Mouse (Mus musculus) limb, embryonic 15.5 days (tissue): ENCODE measurements around the gene Creld1. TPM values are rescaled to one million over a fixed set of nuclear protein-coding genes. Genes with fewer than 3 reads are reported as not detected.

Experiments used
- ATAC-seq: fragments of 200-750 bp; cut with Nextera tagmentation; 2 replicates; pipeline ENCODE4 v1.8.0; 2017; ENCODE audit warnings: low read depth, moderate TSS enrichment; ENCODE audit not compliant: insufficient number of reproducible peaks, low FRiP score, low TSS enrichment
- H3K27ac ChIP-seq: fragments of 300-500 bp; sonication (generic); 2 replicates; pipeline ENCODE4 v1.5.1; 2015; ENCODE audit warnings: moderate library complexity, mild to moderate bottlenecking, inconsistent platforms
- H3K27me3 ChIP-seq: fragments of 300-500 bp; sonication (generic); 2 replicates; pipeline ENCODE4 v1.6.1; 2015; ENCODE audit warnings: inconsistent platforms
- H3K36me3 ChIP-seq: fragments of 300-500 bp; sonication (generic); 2 replicates; pipeline ENCODE4 v1.6.1; 2015; ENCODE audit warnings: inconsistent platforms
- H3K4me1 ChIP-seq: fragments of 300-500 bp; sonication (generic); 2 replicates; pipeline ENCODE4 v1.6.1; 2015; ENCODE audit warnings: inconsistent platforms
- H3K4me2 ChIP-seq: fragments of 300-500 bp; sonication (generic); 2 replicates; pipeline ENCODE4 v1.6.1; 2015; ENCODE audit warnings: mild to moderate bottlenecking, inconsistent platforms
- H3K4me3 ChIP-seq: fragments of 300-500 bp; sonication (generic); 2 replicates; pipeline ENCODE4 v1.5.1; 2015; ENCODE audit warnings: mild to moderate bottlenecking, inconsistent platforms
- H3K9ac ChIP-seq: fragments of 300-500 bp; sonication (generic); 2 replicates; pipeline ENCODE4 v1.6.1; 2015; ENCODE audit warnings: inconsistent platforms
- H3K9me3 ChIP-seq: fragments of 300-500 bp; sonication (generic); 2 replicates; pipeline ENCODE4 v1.6.1; 2016; ENCODE audit warnings: inconsistent platforms
- WGBS: fragments of 180-500 bp; shearing (Covaris S2); methylation state at CpG from one replicate; pipeline ENCODE4 v1.1.7; 2015; 5-methylcytosine and 5-hydroxymethylcytosine counted together
- microRNA-seq: library from miRNA; unstranded; fragments of <30 nt; microRNA quantifications from one replicate; pipeline ENCODE4, GENCODE M21; 2016
- polyA plus RNA-seq: library from polyadenylated mRNA; unstranded; fragments of >200 nt; fragmentation: Nextera tagmentation; extraction: Ambion mirVana; gene quantifications from 2 replicates; pipeline ENCODE4 v1.2.1, GENCODE M21; 2015

The Creld1 gene
- polyA plus RNA-seq, 1 experiment from 2014 or later = 22.1 TPM

- Histone ChIP-seq H3K9me3 (no peaks in the 10 kb centered on the region), H3K4me2 (no peak overlapping the region), H3K27me3 (no peaks in the 10 kb centered on the region), H3K4me1 (no peaks in the 10 kb centered on the region), H3K36me3 (peaks cover 66% of the 10 kb centered on the region), H3K27ac (no peak overlapping the region), H3K9ac (no peak overlapping the region), H3K4me3 (no peak overlapping the region)
- WGBS = 100% methylated on average over 3 of the region's 3 CpGs
- ATAC-seq = no peak
These were observed 31.5 kb downstream of the Creld1 start for GRCm38 (mm10) chr6:113514600-113514999.

GRCm38 (mm10) chr6:113517434-113518080 is 34.5 kb downstream of the Creld1 start:
- WGBS = 89% methylated on average over 8 of the region's 8 CpGs
- Histone ChIP-seq H3K4me2 (no peak overlapping the region), H3K4me1 (no peaks in the 10 kb centered on the region), H3K27ac (no peak overlapping the region), H3K27me3 (no peaks in the 10 kb centered on the region), H3K9ac (no peak overlapping the region), H3K9me3 (no peaks in the 10 kb centered on the region), H3K4me3 (no peak overlapping the region), H3K36me3 (peaks cover 90% of the 10 kb centered on the region)
- no peak for ATAC-seq

- 79% methylated on average over 1 of the region's 1 CpGs for WGBS
- H3K36me3 ChIP-seq = peaks cover 66% of the 10 kb centered on the region
- no peaks in the 10 kb centered on the region for H3K27me3 ChIP-seq
- no peak overlapping the region for H3K9ac ChIP-seq
- no peaks in the 10 kb centered on the region for H3K9me3 ChIP-seq
- H3K4me2 ChIP-seq = no peak overlapping the region
- ATAC-seq = no peak
- H3K4me1 ChIP-seq = no peaks in the 10 kb centered on the region
- H3K4me3 ChIP-seq = no peak overlapping the region
- no peak overlapping the region for H3K27ac ChIP-seq
These were observed 39.2 kb downstream of the Creld1 start for GRCm38 (mm10) chr6:113522310-113522709.

GRCm38 (mm10) chr6:113523420-113523819 is 40.3 kb downstream of the Creld1 start:
- H3K36me3 ChIP-seq = peaks cover 55% of the 10 kb centered on the region
- H3K9ac ChIP-seq = no peak overlapping the region
- no peak overlapping the region for H3K27ac ChIP-seq
- H3K27me3 ChIP-seq = no peaks in the 10 kb centered on the region
- no peaks in the 10 kb centered on the region for H3K9me3 ChIP-seq
- 84% methylated on average over 8 of the region's 8 CpGs for WGBS
- H3K4me2 ChIP-seq = no peak overlapping the region
- no peaks in the 10 kb centered on the region for H3K4me1 ChIP-seq
- ATAC-seq = no peak
- H3K4me3 ChIP-seq = no peak overlapping the region

- H3K36me3 ChIP-seq = peaks cover 4% of the 10 kb centered on the region; the same call in 1 of the 2 replicates
- WGBS = under 1% methylated on average over 47 of the region's 47 CpGs
- peak within 1 kb of the TSS; percentile 48 for H3K4me2 ChIP-seq
- peak; percentile 78 for ATAC-seq
- peak within 1 kb of the TSS; percentile 92 for H3K4me3 ChIP-seq
- H3K9me3 ChIP-seq = no peaks in the 10 kb centered on the region
- peak within 1 kb of the TSS; percentile 75 for H3K9ac ChIP-seq
- no peaks in the 10 kb centered on the region for H3K27me3 ChIP-seq
- peaks cover 11% of the 10 kb centered on the region for H3K4me1 ChIP-seq
- H3K27ac ChIP-seq = peak within 1 kb of the TSS; percentile 80
These were observed 48.1 kb downstream of the Creld1 start, which contains the start of the genes Emc3 and Fancd2 for GRCm38 (mm10) chr6:113530932-113531839. Gene Emc3, minus strand, starts transcription at chr6:113531652. Gene Fancd2, plus strand, starts transcription at chr6:113531682.

GRCm38 (mm10) chr6:113531840-113532404 is 48.8 kb downstream of the Creld1 start:
- peak overlapping the region; percentile 75 for H3K9ac ChIP-seq
- H3K4me2 ChIP-seq = peak overlapping the region; percentile 48
- no peak for ATAC-seq
- H3K36me3 ChIP-seq = no peaks in the 10 kb centered on the region
- H3K4me1 ChIP-seq = peaks cover 11% of the 10 kb centered on the region
- no peaks in the 10 kb centered on the region for H3K27me3 ChIP-seq
- no peaks in the 10 kb centered on the region for H3K9me3 ChIP-seq
- 7% methylated on average over 7 of the region's 7 CpGs for WGBS
- peak overlapping the region; percentile 80 for H3K27ac ChIP-seq
- H3K4me3 ChIP-seq = peak overlapping the region; percentile 92

- Histone ChIP-seq H3K4me2 (no peak overlapping the region), H3K9me3 (no peaks in the 10 kb centered on the region), H3K36me3 (peaks cover 3% of the 10 kb centered on the region; the same call in 1 of the 2 replicates), H3K27ac (no peak overlapping the region), H3K4me1 (peaks cover 10% of the 10 kb centered on the region), H3K27me3 (no peaks in the 10 kb centered on the region), H3K9ac (no peak overlapping the region), H3K4me3 (no peak overlapping the region)
- 79% methylated on average over 7 of the region's 7 CpGs for WGBS
- no peak for ATAC-seq
These were observed 51.8 kb downstream of the Creld1 start for GRCm38 (mm10) chr6:113534886-113535285.

GRCm38 (mm10) chr6:113541610-113542009 is 58.5 kb downstream of the Creld1 start:
- Histone ChIP-seq H3K36me3 (peaks cover 3% of the 10 kb centered on the region; the same call in 1 of the 2 replicates), H3K4me1 (no peaks in the 10 kb centered on the region), H3K9ac (no peak overlapping the region), H3K9me3 (no peaks in the 10 kb centered on the region), H3K27me3 (no peaks in the 10 kb centered on the region), H3K27ac (no peak overlapping the region), H3K4me2 (no peak overlapping the region), H3K4me3 (no peak overlapping the region)
- WGBS = 83% methylated on average over 6 of the region's 6 CpGs
- no peak for ATAC-seq

Small RNAs within 50 kb of the gene (microRNA-seq; reads per million reads assigned to microRNA genes)
- not detected for gene Gm23365

Other genes starting within 250 kb of the Creld1 start
- 29.1 and 29.7 TPM in 2 replicates for gene Mtmr14, start 245.5 kb upstream of the Creld1 start, polyA plus RNA-seq
- gene Cpne9, start 201.0 kb upstream of the Creld1 start, polyA plus RNA-seq = 0.10 and 0.20 TPM in 2 replicates
- gene Brpf1, start 176.2 kb upstream of the Creld1 start, polyA plus RNA-seq = 15.1 and 16.1 TPM in 2 replicates
- gene Ogg1, start 156.3 kb upstream of the Creld1 start, polyA plus RNA-seq = 10.6 and 10.7 TPM in 2 replicates
- gene Camk1, start 139.3 kb upstream of the Creld1 start, polyA plus RNA-seq = 91.4 and 91.7 TPM in 2 replicates
- 45.1 and 48.7 TPM in 2 replicates for gene Tada3, start 105.4 kb upstream of the Creld1 start, polyA plus RNA-seq
- 392 and 399 TPM in 2 replicates for gene Arpc4, start 105.2 kb upstream of the Creld1 start, polyA plus RNA-seq
- gene Ttll3, start 94.0 kb upstream of the Creld1 start, polyA plus RNA-seq = 4.4 and 5.6 TPM in 2 replicates
- 20.4 and 21.3 TPM in 2 replicates for gene Rpusd3, start 64.0 kb upstream of the Creld1 start, polyA plus RNA-seq
- 0.63 TPM in 1 of 2 replicates, not detected in the other for gene Cidec, start 47.5 kb upstream of the Creld1 start, polyA plus RNA-seq
- gene Jagn1, start 40.7 kb upstream of the Creld1 start, polyA plus RNA-seq = 85.0 and 88.5 TPM in 2 replicates
- 8.9 and 9.7 TPM in 2 replicates for gene Il17re, start 24.8 kb upstream of the Creld1 start, polyA plus RNA-seq
- 58.4 and 63.5 TPM in 2 replicates for gene Il17rc, start 11.9 kb upstream of the Creld1 start, polyA plus RNA-seq
- 0.44 and 0.61 TPM in 2 replicates for gene Prrt3, start 18.6 kb downstream of the Creld1 start, polyA plus RNA-seq
- 106 and 110 TPM in 2 replicates for gene Emc3, start 48.4 kb downstream of the Creld1 start, polyA plus RNA-seq
- gene Fancd2, start 48.4 kb downstream of the Creld1 start, polyA plus RNA-seq = 5.9 and 6.6 TPM in 2 replicates
- not detected in 2 replicates for gene Fancd2os, start 117.4 kb downstream of the Creld1 start, polyA plus RNA-seq
- 222 and 231 TPM in 2 replicates for gene Brk1, start 121.5 kb downstream of the Creld1 start, polyA plus RNA-seq
- gene Vhl, start 140.7 kb downstream of the Creld1 start, polyA plus RNA-seq = 41.4 and 44.3 TPM in 2 replicates
- gene Irak2, start 155.2 kb downstream of the Creld1 start, polyA plus RNA-seq = 4.1 and 4.6 TPM in 2 replicates
- 0.61 and 0.63 TPM in 2 replicates for gene Tatdn2, start 213.8 kb downstream of the Creld1 start, polyA plus RNA-seq
- 0.30 and 0.42 TPM in 2 replicates for gene Ghrl, start 236.6 kb downstream of the Creld1 start, polyA plus RNA-seq